Mouse (Mus musculus) heart, adult 9 months (tissue): ENCODE data around the gene Creb3l4.

Source experiments
- DNase-seq, 2 experiments: peaks; one replicate each; pipeline ENCODE4 v3.0.0; 2022; ENCODE audit warnings: low spot score in 2 of 2

The Creb3l4 gene

DNA sequence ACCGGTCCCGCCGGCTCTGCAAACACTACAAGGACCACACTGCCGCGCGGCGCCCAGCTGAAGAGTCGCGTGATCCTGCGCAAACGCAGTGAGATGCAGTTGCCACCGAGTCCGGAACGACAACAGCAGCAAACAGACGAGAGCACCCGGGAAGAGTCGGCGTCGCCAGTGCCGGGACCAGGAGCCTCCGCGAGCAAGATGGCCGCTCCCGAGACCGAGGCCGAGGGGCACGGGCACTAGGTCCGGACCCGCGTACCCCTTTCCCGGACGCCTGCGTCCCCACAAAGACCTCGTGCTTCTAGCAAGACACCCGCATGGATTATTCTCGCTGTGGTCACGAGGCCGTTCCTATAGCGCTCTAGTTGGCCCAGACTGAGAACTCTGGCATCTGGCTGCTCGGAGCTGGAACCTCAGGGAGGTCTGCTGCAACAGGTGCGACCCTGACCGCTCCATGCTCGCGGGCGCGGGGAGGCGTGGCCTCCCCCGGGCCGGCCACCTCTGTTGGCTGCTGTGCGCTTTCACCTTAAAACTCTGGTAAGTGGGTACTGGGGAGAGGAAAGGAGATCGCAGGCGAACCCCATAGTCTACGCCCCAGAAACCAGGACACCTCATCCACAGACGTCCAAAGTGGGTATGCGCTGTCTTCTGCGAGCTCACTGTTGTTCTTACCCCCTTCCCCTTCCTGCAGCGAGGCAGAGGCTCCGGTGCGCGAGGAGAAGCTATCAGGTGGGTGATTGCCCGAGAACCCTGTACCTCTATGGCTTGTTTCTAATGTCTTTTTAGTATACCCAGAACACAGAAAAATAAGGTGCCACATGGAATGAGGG, 11.6 kb downstream of the Creb3l4 start, which contains the start of gene Jtb:
TSS of gene Jtb (plus strand) at position 91 of the 827 bp plus-strand sequence.
- peak; percentile 94 to 96 for DNase-seq

DNA sequence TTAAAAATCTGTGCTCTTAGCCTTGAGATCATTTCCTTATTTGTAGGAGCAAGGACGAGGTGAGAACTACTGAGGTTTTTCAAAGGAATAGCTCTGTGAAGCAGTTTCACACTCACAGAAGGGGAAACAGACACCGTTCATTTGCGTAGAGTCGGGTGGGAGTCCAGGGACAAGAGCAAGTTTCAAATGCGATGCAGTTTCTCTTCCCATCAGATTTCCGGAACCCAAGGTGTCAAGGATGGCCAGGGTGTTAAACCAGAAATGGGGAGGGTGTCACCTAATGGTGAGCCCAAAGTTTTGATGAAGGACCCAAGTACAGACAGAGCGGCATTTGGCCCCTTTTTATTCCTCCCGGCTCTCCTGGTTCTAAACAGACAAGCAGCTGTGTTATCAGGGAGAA, 12.2 kb downstream of the Creb3l4 start:
- DNase-seq = no peak

DNA sequence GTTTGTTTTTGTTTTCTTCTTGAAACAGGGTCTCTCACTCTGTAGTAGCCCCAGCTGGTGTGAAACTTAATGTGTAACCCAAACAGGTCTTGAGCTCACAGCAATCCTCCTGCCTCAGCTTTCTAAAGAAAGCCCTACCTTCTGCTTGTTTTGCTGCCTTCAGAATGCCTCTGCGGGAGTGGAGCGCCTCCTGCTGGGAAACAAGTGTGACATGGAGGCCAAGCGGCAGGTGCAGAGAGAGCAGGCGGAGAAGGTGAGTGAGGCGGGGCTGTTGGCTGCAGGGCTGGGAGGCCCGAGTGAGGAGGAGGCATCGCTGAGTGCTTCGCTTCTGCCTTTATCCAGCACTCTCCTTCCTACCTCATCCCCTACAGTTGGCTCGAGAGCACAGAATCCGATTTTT, 19.0 kb downstream of the Creb3l4 start:
- DNase-seq = no peak

DNA sequence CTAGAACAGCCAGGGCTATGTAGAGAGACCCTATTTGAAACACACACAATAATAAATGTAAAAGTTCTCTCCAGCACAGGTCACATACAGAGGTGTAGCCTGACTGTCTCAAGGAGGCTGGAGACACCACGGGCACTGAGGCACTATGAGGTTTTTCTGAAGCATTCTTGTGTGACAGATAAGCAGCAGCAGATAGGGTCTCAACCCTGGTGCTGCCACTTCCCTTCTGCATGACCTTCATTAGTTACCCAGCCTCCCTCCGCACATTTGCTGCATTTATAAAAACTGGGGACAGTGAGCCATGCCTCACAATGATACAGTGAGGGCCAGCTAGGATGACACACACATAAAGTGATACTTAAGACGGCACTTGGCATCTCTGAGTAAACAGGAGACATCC, 20.4 kb downstream of the Creb3l4 start:
- DNase-seq = no peak

DNA sequence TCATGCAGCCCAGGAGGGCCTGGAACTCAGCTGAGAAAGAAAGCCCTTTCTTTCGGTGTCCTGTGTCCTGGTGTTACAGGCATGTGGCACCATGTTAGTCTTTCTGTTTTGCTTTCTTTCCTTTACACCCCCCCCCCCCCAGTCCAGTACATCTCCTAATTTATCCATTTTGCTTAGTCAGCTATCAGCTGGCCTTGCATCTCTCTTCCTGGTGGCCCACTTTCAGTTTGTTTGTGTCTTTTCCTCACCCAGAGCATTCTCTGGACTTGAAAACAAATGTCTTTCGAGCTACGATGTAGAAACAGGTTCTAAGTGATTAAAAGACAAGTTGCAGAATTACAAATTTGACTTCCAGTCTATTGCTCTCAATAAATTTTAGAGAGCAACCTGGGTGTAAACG, 20.9 kb downstream of the Creb3l4 start:
- DNase-seq = no peak

DNA sequence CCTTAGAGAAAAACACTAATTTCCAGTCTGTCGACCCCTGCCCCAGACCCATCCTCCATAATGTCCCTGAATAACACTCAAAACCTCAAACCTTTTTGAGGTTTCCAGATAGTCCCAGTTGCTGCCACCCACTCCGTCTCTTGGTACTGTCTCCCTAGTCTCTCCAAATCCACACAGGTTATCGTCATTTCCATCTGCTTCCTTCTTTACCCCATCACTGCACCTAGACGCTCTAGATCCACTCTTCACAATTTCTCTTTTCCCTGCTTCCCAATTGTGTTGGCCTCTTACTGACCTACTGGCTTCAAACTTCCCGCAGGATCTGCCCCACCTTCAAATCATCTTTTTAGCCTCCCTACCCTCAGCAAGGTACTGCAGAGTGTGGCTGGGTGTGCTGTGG, 22.2 kb downstream of the Creb3l4 start:
- DNase-seq = no peak

DNA sequence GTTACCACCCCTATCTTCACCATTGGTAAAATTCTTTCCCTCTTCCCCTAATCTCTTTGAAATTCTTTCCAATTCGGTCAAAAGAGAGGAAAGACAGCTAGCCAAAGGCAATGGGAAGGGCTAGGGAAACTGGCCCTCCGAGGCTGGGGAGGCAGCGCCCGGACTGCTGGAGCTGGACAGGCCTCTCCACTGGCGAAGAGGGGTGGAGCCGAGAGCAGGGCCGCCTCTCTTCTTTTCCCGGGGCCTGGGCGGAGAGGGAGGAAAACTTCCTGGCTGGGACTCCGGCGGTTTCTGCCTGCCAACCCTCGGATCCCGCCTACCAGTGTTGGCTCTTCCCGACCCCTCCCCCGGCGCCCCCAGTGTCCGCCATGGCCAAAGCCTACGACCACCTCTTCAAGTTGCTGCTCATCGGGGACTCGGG, 22.8 kb downstream of the Creb3l4 start:
- DNase-seq = peak; percentile 83 to 85

DNA sequence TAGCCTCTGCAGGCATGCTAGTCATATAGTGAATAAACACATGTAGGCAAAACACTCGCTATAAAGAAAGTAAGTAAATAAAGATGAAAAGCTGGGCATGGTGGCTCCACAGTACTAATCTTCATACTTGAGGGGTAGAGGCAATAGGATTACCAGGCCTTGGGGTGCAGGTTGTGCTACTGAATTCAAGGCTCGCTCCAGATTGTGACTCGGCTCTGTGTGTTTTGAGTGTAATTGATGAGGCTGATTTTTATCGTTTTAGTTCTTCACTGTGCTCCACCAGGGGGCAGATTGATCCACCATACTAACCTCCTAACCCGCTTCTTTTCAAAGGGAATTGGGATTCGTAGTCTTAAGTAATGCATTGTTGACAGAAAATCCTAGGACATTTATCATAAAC, 23.2 kb downstream of the Creb3l4 start:
- peak in 1 of 2 experiments; percentile 62 for DNase-seq

DNA sequence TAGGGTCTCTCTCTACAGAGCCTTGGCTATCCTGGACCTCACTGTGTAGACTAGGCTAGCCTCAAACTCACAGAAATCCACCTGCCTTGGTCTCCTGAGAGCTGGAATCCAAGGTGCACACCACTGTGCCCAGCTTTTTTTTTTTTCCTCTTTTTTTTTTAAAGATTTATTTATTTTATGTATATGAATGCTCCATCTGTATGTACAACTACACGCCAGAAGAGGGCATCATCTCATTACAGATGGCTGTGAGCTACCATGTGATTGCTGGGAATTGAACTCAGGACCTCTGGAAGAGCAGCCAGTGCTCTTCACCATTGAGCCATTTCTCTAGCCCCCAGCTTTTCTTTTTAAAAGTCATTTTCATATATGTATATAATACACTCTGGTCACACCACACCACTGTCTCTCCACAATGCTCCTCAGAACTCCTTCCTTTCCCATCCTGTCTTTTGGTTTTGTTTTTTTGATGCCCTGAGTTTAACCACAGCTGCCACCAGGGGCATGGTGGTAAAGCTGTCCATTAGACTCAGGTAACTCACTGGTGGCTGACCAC, 27.4 kb downstream of the Creb3l4 start:
- no peak for DNase-seq

DNA sequence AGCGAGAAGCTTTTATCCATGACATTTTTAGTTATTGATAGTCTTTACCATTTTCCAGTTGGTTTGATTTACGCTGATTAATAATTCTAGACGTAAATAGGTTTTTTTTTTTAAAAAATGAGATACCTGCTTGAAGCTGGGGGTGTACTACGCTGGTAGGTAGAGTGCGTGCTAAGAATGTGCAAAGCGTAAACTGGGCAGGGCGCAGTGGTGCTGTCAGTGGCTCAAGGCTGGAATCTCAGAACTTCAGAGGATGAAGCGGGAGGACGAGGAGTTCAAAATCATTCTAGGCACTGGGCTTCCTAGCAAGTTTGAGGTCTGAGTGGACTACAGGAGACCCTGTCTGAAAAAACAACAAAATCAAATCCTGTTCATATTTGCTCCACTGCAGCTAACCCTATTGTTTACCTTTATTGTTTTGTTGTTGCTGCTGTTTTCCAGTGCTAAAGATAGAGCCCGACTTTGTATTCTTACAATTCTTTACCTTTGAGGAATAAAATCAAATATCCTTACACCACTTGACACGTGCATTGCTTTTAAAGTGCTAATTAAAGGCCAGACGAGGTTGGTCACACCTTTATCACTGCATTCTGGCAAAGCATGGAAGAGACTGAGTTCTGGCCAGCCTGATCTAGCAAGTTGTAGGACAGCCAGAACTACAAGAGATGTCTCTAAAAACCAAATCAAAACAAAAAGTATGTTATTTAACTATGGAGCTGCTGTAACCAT, 29.2 kb downstream of the Creb3l4 start:
- no peak for DNase-seq

DNA sequence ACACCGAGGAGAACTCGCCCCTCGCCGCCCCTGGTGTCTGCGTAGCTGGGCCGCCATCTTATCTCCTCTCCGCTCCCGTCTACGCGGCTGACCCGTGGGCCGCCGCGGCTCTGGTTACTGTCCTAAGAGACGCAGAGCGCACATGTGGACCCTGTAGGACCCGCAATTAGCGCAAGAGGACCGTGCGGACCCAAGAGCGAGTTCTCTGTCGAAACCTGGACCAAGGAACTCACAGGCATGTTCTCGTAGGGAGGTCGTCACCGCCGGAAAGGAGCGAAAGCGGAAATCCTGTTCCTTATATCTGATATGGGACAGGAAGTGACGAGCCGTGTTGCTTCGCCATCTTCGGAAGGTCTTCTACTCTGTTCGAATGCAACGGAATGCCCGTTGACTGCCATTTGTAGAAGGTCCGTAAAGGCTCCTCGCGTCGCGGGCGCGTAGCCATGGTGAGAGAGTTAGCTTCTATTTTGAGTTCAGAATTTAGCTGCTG, 29.9 kb downstream of the Creb3l4 start, which contains the start of the genes Rps27 and Rab13:
TSS of gene Rps27 (minus strand) at position 275 of the 490 bp plus-strand sequence.
TSS of gene Rab13 (plus strand) at position 319 of the 490 bp plus-strand sequence.
- peak; percentile 95 for DNase-seq

DNA sequence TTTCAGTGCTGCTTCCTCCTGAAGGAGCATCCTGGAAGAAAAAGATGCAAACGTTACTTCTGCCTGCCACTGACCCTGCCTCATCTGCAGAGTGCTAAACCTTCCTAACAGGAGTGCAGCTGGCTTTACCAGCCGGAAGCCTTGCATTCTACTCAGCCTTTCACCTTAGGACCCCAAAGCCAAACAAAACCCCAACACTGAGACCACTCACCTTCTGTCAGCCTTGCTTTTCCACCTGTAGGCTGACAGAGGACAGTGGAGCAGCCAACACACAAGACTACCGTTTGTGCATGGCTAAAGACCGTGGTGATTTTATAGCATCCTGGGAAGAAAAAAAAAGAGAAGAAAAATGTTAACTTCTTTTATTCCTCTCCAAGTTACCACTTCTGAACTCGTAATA, 30.6 kb downstream of the Creb3l4 start:
- DNase-seq = no peak

DNA sequence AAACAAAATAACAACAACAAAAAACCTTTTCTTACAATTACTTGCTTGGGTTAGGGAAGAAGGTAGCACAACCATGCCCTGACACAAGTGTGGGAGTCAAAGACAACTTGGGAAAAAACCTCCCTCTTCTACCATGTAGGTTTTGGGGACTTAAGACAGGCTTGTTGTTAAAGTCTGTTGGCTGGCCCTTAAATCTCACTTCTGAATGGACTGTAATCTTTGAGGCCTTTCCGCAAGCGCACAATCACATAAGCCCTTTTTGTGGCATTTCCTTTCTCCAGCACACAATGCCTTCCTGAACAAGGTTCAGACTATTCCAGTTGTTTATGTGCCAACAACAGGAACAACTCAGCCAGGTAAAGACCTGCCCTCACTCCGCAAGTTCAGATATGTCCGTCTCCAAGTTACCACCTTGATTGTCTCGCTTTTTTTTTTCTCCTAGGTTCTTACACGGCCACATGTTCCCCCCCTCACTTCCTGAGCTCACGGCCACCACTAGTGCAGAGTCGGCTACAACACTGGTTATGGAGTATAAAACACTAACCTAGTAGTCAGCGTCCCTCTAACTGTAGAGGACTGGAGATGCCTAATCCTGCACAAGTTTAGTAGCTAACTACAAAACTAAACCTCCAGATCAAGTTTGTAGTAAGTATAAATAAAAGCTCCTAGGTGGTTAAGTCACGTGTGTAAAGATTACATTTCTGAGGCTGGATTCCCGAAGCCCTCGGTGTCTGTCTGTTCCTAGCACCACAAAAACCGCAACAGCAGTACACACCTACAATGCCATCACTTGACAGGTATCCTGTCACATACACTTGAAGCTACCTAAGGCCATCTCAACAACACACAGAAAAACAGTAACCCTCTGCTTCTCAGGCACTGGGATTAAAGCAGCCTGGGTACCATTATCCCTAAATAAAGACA, 31.6 kb downstream of the Creb3l4 start:
- no peak for DNase-seq

DNA sequence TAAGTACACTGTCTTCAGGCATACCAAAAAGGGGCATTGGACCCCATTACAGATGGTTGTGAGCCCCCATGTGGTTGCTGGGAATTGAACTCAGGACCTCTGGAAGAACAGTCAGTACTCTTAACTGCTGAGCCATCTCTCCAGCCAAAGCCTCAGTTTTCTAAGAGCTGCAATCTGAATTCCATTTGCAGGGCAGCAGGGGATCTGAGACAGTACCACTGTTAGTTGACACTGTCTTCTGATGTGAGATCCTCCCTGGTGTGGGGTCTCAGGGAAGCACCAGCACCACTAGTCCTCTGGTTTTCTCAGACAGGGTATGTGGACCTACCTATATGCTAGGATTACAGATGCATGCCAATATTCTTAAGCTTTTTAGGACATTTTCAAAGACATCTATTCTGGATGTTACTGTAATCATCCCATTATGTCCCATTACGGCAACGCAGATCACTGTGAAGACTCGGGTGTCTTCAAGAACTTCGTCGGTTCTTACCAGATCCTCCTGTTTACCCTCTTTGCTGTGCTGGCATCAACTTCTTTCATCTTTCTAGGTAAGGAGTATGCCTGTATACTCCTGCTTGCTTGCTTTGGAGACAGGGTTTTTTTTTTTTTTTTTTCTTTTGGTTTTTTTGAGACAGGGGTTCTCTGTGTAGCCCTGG, 33.3 kb downstream of the Creb3l4 start:
- DNase-seq = no peak

DNA sequence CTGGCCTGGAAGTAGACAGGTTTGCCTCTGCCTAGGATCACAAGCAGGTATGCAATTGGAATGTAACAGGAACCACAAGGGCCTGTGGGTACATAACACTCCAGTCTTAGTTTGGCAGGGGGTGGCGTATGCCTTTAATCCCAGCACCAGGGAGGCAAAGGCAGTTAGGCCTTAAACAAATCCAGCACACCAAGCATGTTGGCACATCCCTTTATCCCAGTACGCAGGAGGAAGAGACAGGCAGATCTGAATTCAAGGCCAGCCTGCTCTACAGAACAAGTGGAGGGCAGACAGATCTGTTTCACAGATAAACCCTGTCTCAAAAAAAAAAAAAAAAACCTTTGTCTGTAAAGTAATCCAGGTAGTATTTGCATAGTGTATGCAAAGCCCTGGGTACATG, 34.6 kb downstream of the Creb3l4 start:
- DNase-seq = no peak

DNA sequence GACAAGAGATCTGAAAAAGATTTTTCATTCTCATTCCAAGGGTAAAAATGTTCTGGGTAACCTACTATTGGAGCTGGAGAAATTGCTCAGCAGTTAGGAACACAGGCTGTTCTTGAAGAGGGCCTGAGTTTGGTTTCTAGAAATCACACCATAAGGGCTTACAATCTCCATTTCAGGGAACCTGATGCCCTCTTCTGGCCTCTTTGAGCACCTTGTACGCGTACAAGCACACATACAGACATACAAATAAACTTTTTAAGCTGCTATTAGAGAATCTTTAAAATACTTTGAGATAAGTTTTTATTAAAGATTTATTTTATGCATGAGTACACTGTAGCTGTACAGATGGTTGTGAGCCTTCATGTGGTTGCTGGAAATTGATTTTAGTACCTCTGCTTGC, 38.7 kb downstream of the Creb3l4 start:
- DNase-seq = no peak

DNA sequence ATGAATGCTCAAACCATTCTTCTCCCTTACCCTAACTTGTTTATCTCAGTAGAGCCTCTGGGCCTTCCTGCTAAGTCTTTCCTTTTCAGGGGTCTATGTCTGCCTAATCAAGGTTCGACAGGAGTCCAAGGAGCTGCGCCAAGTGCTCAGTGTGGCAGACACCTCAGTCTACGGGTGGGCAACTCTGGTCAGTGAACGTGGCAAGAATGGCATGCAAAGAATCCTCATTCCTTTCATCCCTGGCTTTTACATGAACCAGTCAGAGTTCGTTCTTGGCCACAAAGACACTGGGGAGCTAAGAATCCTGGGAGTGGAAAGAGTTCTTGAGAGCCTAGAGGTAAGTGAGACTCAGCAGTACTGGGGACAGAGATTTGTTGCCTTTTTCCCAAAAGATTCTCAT, 39.7 kb downstream of the Creb3l4 start:
- no peak for DNase-seq

DNA sequence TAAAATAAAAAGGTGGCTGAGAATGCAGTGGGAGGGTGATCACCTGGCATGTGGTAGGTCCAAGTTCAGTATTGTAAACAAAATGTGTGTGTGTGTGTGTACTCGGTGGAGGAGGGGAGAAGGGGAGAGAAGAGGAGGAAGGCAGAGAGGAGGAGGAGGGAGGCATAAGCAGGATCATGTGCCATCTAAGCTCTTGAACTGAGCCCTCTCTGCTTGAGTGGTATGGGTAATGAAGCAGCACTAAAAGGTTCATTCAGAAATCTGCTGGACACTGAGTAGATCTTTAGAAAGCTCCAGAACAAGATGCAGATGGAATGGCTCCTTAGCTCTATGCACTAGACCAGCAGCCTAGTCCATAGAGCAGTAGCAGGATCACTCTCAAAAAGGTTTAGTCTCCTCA, 40.4 kb downstream of the Creb3l4 start:
- no peak for DNase-seq

DNA sequence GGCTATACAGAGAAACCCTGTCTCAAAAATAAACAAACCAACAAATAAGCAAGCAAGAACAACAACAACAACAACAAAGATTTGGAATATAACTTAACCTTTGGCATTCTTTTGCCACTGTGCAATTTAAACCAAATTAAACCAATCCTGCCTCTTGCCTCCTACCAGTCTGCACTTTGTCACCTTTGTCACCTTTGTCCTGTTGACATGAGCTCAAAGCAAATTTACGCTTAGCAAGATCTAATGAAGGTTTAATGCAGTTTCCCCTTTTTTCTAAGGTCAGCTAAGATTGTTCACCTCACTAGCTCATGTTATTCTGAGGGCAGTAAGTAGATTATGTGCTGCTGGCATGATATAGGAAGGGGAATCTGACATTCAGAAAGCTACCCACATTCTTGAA, 45.8 kb downstream of the Creb3l4 start:
- no peak for DNase-seq

DNA sequence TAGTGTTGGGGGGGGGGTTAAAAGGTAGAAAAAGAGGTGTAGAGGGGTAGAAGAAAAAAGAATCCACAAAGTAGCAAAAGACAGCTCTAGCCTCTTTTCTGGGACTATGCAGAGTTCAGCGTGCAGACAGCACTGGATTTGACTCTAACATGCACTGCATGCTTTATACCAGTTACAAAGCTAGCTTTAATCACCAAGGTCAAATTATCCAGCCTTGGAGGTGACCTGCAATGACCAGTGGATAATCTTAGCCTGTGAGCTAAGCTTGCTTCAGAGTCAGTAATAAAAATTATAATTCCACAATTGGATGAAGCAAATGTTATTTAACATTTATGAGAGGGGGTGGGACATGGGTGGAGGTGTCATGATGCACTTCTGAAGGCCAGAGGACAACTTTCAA, 47.7 kb downstream of the Creb3l4 start:
- no peak for DNase-seq

DNA sequence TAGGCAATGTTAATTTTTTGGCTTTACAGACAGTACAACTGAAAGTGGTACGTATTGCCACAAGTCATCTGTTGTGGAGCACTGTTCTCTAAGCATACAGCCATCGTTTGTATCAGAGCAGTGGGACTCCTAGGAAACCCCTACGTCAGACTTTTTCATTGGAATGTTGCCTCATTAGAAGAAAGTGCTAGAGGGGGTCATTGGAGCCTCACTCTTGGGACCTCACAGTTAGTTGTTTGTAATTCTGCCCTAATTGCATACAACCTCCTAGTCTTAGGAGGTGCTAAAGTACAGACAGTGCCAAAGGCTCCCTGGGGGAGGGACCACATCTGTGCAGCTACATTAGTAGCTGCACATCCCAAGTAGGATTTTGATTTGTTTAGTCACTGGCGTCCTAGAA, 48.6 kb downstream of the Creb3l4 start:
- no peak for DNase-seq
